Mouse (Mus musculus) heart, embryonic 11.5 days (tissue): ENCODE results near the gene Etfbkmt. TPM values are rescaled to one million over a fixed set of nuclear protein-coding genes. Genes with fewer than 3 reads are reported as not detected.
A peak's percentile ranks its signal among the peaks of the same experiment; 100 is the strongest.
"Not testable (repeated sequence)": the region's sequence is repeated elsewhere in the genome, so short reads cannot be mapped to it uniquely, and the experiment has no call there.

Experiments
- ATAC-seq: fragments of 200-750 bp; cut with Nextera tagmentation; replicated peaks from 2 replicates; pipeline ENCODE4 v1.8.0; 2017; ENCODE audit warnings: moderate library complexity; ENCODE audit not compliant: insufficient number of reproducible peaks, low FRiP score, low TSS enrichment
- H3K27ac ChIP-seq: fragments of 300-500 bp; sonication (generic); 2 replicates; pipeline ENCODE4 v1.5.1; 2014; ENCODE audit warnings: mild to moderate bottlenecking, low read depth, low read length
- H3K27me3 ChIP-seq: fragments of 300-500 bp; sonication (generic); 2 replicates; pipeline ENCODE4 v1.6.1; 2014; ENCODE audit warnings: mild to moderate bottlenecking, low read length, mixed read lengths; ENCODE audit not compliant: control insufficient read depth, insufficient read depth
- H3K36me3 ChIP-seq: fragments of 300-500 bp; sonication (generic); 2 replicates; pipeline ENCODE4 v1.6.1; 2014; ENCODE audit warnings: mild to moderate bottlenecking, low read length, moderate library complexity, mixed read lengths; ENCODE audit not compliant: control insufficient read depth, insufficient read depth
- H3K4me1 ChIP-seq: fragments of 300-500 bp; sonication (generic); 2 replicates; pipeline ENCODE4 v1.6.1; 2014; ENCODE audit warnings: low read length; ENCODE audit not compliant: control insufficient read depth, insufficient read depth
- H3K4me2 ChIP-seq: fragments of 300-500 bp; sonication (generic); 2 replicates; pipeline ENCODE4 v1.6.1; 2014; ENCODE audit warnings: mild to moderate bottlenecking, moderate library complexity
- H3K4me3 ChIP-seq: fragments of 300-500 bp; sonication (generic); 2 replicates; pipeline ENCODE4 v1.5.1; 2014; ENCODE audit warnings: low read depth, low read length
- H3K9ac ChIP-seq: fragments of 300-500 bp; sonication (generic); 2 replicates; pipeline ENCODE4 v1.6.1; 2014; ENCODE audit warnings: mild to moderate bottlenecking, low read depth, low read length, moderate library complexity
- H3K9me3 ChIP-seq: fragments of 300-500 bp; sonication (generic); replicated peaks from 2 replicates; pipeline ENCODE4 v1.6.1; 2016; ENCODE audit warnings: low read length; ENCODE audit not compliant: control insufficient read depth
- WGBS: fragments of 180-500 bp; shearing (Covaris S2); extraction: QIAGEN DNeasy Blood & Tissue Kit; methylation state at CpG from one replicate; pipeline ENCODE4 v1.1.7; 2014; ENCODE audit not compliant: insufficient replicate concordance; 5-methylcytosine and 5-hydroxymethylcytosine counted together
- polyA plus RNA-seq: library from polyadenylated mRNA; unstranded; fragments of >200 nt; fragmentation: Nextera tagmentation; extraction: Ambion mirVana; gene quantifications from 2 replicates; pipeline ENCODE4 v1.2.1, GENCODE M21; 2014

The Etfbkmt gene
- polyA plus RNA-seq, 1 experiment from 2014 or later, result 13.8 TPM

- ATAC-seq, result 0 out of 2 replicates have a peak, but pooled peaks have one; percentile 2
These were observed 13.0 kb upstream of the Etfbkmt start for GRCm38 (mm10) chr6:149126675-149127074.

GRCm38 (mm10) chr6:149129870-149130269, 9.8 kb upstream of the Etfbkmt start, which contains the start of gene Gm10203:
Gene Gm10203, plus strand, starts transcription at chr6:149130170.
- H3K4me3 ChIP-seq, H3K9me3 ChIP-seq, H3K9ac ChIP-seq, H3K36me3 ChIP-seq, H3K27ac ChIP-seq, ATAC-seq, H3K27me3 ChIP-seq, H3K4me2 ChIP-seq: not testable (repeated sequence)
- 85% methylated on average over 8 of the region's 8 CpGs for WGBS
- H3K4me1 ChIP-seq, result peaks cover 11% of the 10 kb centered on the region

More at GRCm38 (mm10) chr6:149126675-149127074, 13.0 kb upstream of the Etfbkmt start:
- WGBS, result 66% methylated on average over 4 of the region's 4 CpGs
- H3K27ac ChIP-seq, result no peak overlapping the region
- H3K4me1 ChIP-seq, result no peaks in the 10 kb centered on the region
- peaks cover 2% of the 10 kb centered on the region; the same call in 1 of the 2 replicates for H3K9me3 ChIP-seq
- no peaks in the 10 kb centered on the region for H3K36me3 ChIP-seq
- H3K4me3 ChIP-seq, result no peak overlapping the region
- H3K27me3 ChIP-seq, result no peaks in the 10 kb centered on the region
- no peak overlapping the region for H3K9ac ChIP-seq
- no peak overlapping the region for H3K4me2 ChIP-seq

GRCm38 (mm10) chr6:149131111-149131510, 8.5 kb upstream of the Etfbkmt start:
- Histone ChIP-seq H3K9me3 (peaks cover 2% of the 10 kb centered on the region; the same call in 1 of the 2 replicates), H3K27me3 (no peaks in the 10 kb centered on the region), H3K9ac (no peak overlapping the region), H3K4me3 (no peak overlapping the region), H3K27ac (no peak overlapping the region), H3K4me2 (no peak overlapping the region), H3K36me3 (no peaks in the 10 kb centered on the region), H3K4me1 (peaks cover 21% of the 10 kb centered on the region)
- 28% methylated on average over 3 of the region's 3 CpGs for WGBS
- no peak for ATAC-seq

- no peaks in the 10 kb centered on the region for H3K27me3 ChIP-seq
- no peaks in the 10 kb centered on the region for H3K36me3 ChIP-seq
- H3K27ac ChIP-seq, result no peak overlapping the region
- WGBS, result 28% methylated on average over 5 of the region's 5 CpGs
- H3K4me3 ChIP-seq, result no peak overlapping the region
- H3K9me3 ChIP-seq, result no peaks in the 10 kb centered on the region
- H3K9ac ChIP-seq, result no peak overlapping the region
- H3K4me1 ChIP-seq, result peaks cover 21% of the 10 kb centered on the region
- no peak overlapping the region for H3K4me2 ChIP-seq
- no peak for ATAC-seq
These were observed 7.2 kb upstream of the Etfbkmt start for GRCm38 (mm10) chr6:149132311-149133077.

GRCm38 (mm10) chr6:149134391-149135150, 5.1 kb upstream of the Etfbkmt start:
- WGBS, result 11% methylated on average over 5 of the region's 5 CpGs
- peak; percentile 48; the same call in 1 of the 2 replicates for ATAC-seq
- Histone ChIP-seq H3K9me3 (no peaks in the 10 kb centered on the region), H3K27me3 (no peaks in the 10 kb centered on the region), H3K36me3 (no peaks in the 10 kb centered on the region), H3K4me1 (peaks cover 21% of the 10 kb centered on the region), H3K9ac (no peak overlapping the region), H3K4me3 (no peak overlapping the region), H3K27ac (peak overlapping the region; percentile 57; the same call in 1 of the 2 replicates), H3K4me2 (no peak overlapping the region)

- Histone ChIP-seq H3K9ac (no peak overlapping the region), H3K36me3 (no peaks in the 10 kb centered on the region), H3K4me1 (peaks cover 21% of the 10 kb centered on the region), H3K27ac (peak overlapping the region; percentile 57; the same call in 1 of the 2 replicates), H3K4me3 (no peak overlapping the region), H3K4me2 (no peak overlapping the region), H3K27me3 (no peaks in the 10 kb centered on the region), H3K9me3 (no peaks in the 10 kb centered on the region)
- 45% methylated on average over 6 of the region's 6 CpGs for WGBS
- no peak for ATAC-seq
These were observed 4.0 kb upstream of the Etfbkmt start for GRCm38 (mm10) chr6:149135631-149136030.

GRCm38 (mm10) chr6:149137936-149138335, 1.7 kb upstream of the Etfbkmt start:
- Histone ChIP-seq H3K36me3 (no peaks in the 10 kb centered on the region), H3K4me3 (no peak overlapping the region), H3K27ac (no peak overlapping the region), H3K9ac (no peak overlapping the region), H3K4me2 (no peak overlapping the region), H3K4me1 (peaks cover 24% of the 10 kb centered on the region), H3K9me3 (no peaks in the 10 kb centered on the region), H3K27me3 (no peaks in the 10 kb centered on the region)
- no peak for ATAC-seq
- WGBS, result 66% methylated on average over 2 of the region's 2 CpGs

GRCm38 (mm10) chr6:149139011-149139410, 638 bp upstream of the Etfbkmt start:
- ATAC-seq, result no peak
- Histone ChIP-seq H3K27me3 (no peaks in the 10 kb centered on the region), H3K27ac (no peak overlapping the region), H3K4me3 (no peak overlapping the region), H3K36me3 (no peaks in the 10 kb centered on the region), H3K9me3 (no peaks in the 10 kb centered on the region), H3K4me2 (no peak overlapping the region), H3K9ac (no peak overlapping the region), H3K4me1 (peaks cover 20% of the 10 kb centered on the region)
- WGBS, result 77% methylated on average over 3 of the region's 3 CpGs
